Mouse (Mus musculus) lung, postnatal 0 days (tissue): ENCODE measurements around the gene Fstl1. TPM values are rescaled to one million over a fixed set of nuclear protein-coding genes. Genes with fewer than 3 reads are reported as not detected.

Experiments
- ATAC-seq: fragments of 200-750 bp; cut with Nextera tagmentation; 2 replicates; pipeline ENCODE4 v1.8.0; 2017; ENCODE audit warnings: moderate library complexity
- DNase-seq: peaks from one replicate; pipeline ENCODE4 v3.0.0-alpha.2; 2016; ENCODE audit warnings: low spot score
- H3K27ac ChIP-seq: fragments of 300-500 bp; sonication (generic); 2 replicates; pipeline ENCODE4 v1.5.1; 2014; ENCODE audit warnings: antibody characterized with exemption, mild to moderate bottlenecking, low read length, mixed read lengths
- H3K27me3 ChIP-seq: fragments of 300-500 bp; sonication (generic); replicated peaks from 2 replicates; pipeline ENCODE4 v1.6.1; 2014; ENCODE audit warnings: low read length, mixed read lengths; ENCODE audit not compliant: insufficient read depth
- H3K36me3 ChIP-seq: fragments of 300-500 bp; sonication (generic); 2 replicates; pipeline ENCODE4 v1.6.1; 2014; ENCODE audit warnings: low read length, mixed read lengths; ENCODE audit not compliant: insufficient read depth
- H3K4me1 ChIP-seq: fragments of 300-500 bp; sonication (generic); 2 replicates; pipeline ENCODE4 v1.6.1; 2014; ENCODE audit warnings: antibody characterized with exemption, low read depth, low read length, mixed read lengths; ENCODE audit not compliant: insufficient read depth
- H3K4me2 ChIP-seq: fragments of 300-500 bp; sonication (generic); replicated peaks from 2 replicates; pipeline ENCODE4 v1.6.1; 2014; ENCODE audit warnings: low read depth, mild to moderate bottlenecking, low read length, moderate library complexity, mixed read lengths
- H3K4me3 ChIP-seq: fragments of 300-500 bp; sonication (generic); 2 replicates; pipeline ENCODE4 v1.5.1; 2014; ENCODE audit warnings: low read depth, low read length
- H3K9ac ChIP-seq: fragments of 300-500 bp; sonication (generic); replicated peaks from 2 replicates; pipeline ENCODE4 v1.6.1; 2014; ENCODE audit warnings: low read depth, mild to moderate bottlenecking
- H3K9me3 ChIP-seq: fragments of 300-500 bp; sonication (generic); 2 replicates; pipeline ENCODE4 v1.6.1; 2016; ENCODE audit warnings: low read length, mixed read lengths
- CTCF ChIP-seq: IDR thresholded peaks from 2 replicates; pipeline ENCODE4 v1.5.1; 2016; ENCODE audit warnings: antibody characterized with exemption, mild to moderate bottlenecking
- EP300 ChIP-seq: IDR thresholded peaks from 2 replicates; pipeline ENCODE4 v1.6.1; 2016; ENCODE audit warnings: antibody characterized with exemption, mild to moderate bottlenecking, control low read depth
- WGBS: fragments of 180-500 bp; shearing (Covaris S2); extraction: QIAGEN DNeasy Blood & Tissue Kit; methylation state at CpG from one replicate; pipeline ENCODE4 v1.1.7; 2014; 5-methylcytosine and 5-hydroxymethylcytosine counted together
- polyA plus RNA-seq: library from polyadenylated mRNA; unstranded; fragments of >200 nt; fragmentation: Nextera tagmentation; extraction: Ambion mirVana; gene quantifications from 2 replicates; pipeline ENCODE4 v1.2.1, GENCODE M21; 2015

Fstl1 gene
- polyA plus RNA-seq, 1 experiment from 2014 or later: 305 TPM

- DNase-seq: peak; percentile 87
- H3K9me3 ChIP-seq: no peaks in the 10 kb centered on the region
- H3K4me1 ChIP-seq: peaks cover 12% of the 10 kb centered on the region
- peak; percentile 93 for ATAC-seq
- WGBS: 1% methylated on average over 73 of the region's 86 CpGs
- TF ChIP-seq CTCF (no peak), EP300 (no peak)
- H3K4me2 ChIP-seq: peak within 1 kb of the TSS; percentile 70
- peak within 1 kb of the TSS; percentile 96 for H3K4me3 ChIP-seq
- peak within 1 kb of the TSS; percentile 99 for H3K27ac ChIP-seq
- no peaks in the 10 kb centered on the region for H3K36me3 ChIP-seq
- no peaks in the 10 kb centered on the region for H3K27me3 ChIP-seq
- H3K9ac ChIP-seq: peak within 1 kb of the TSS; percentile 92
These were observed 91.3 kb downstream of the Fstl1 start, which contains the start of gene Lrrc58 for GRCm38 (mm10) chr16:37867791-37868505. Gene Lrrc58, plus strand, starts transcription at chr16:37868389.

GRCm38 (mm10) chr16:37868506-37869469, 92.1 kb downstream of the Fstl1 start:
- peak; percentile 26 for DNase-seq
- peaks cover 12% of the 10 kb centered on the region for H3K4me1 ChIP-seq
- H3K9me3 ChIP-seq: no peaks in the 10 kb centered on the region
- H3K27ac ChIP-seq: peak overlapping the region; percentile 99
- peak overlapping the region; percentile 96 for H3K4me3 ChIP-seq
- peak overlapping the region; percentile 92 for H3K9ac ChIP-seq
- H3K27me3 ChIP-seq: no peaks in the 10 kb centered on the region
- H3K4me2 ChIP-seq: peak overlapping the region; percentile 70
- peak; percentile 67 for ATAC-seq
- no peaks in the 10 kb centered on the region for H3K36me3 ChIP-seq
- WGBS: under 1% methylated on average over 48 of the region's 87 CpGs
- TF ChIP-seq CTCF (0 out of 2 replicates have a peak, but pooled peaks have one; percentile 7), EP300 (no peak)

GRCm38 (mm10) chr16:37869470-37870231, 93.0 kb downstream of the Fstl1 start:
- H3K36me3 ChIP-seq: no peaks in the 10 kb centered on the region
- H3K4me1 ChIP-seq: peaks cover 12% of the 10 kb centered on the region
- H3K9me3 ChIP-seq: no peaks in the 10 kb centered on the region
- H3K9ac ChIP-seq: peak overlapping the region; percentile 92
- H3K4me2 ChIP-seq: peak overlapping the region; percentile 70
- TF ChIP-seq CTCF: peak; percentile 35; the same call in 1 of the 2 replicates
- peak; percentile 78; the same call in 1 of the 2 replicates for TF ChIP-seq EP300
- ATAC-seq: no peak; the same call in 1 of the 2 replicates
- peak overlapping the region; percentile 96 for H3K4me3 ChIP-seq
- DNase-seq: peak; percentile 70
- no peaks in the 10 kb centered on the region for H3K27me3 ChIP-seq
- peak overlapping the region; percentile 99 for H3K27ac ChIP-seq
- WGBS: 5% methylated on average over 4 of the region's 4 CpGs

GRCm38 (mm10) chr16:37871112-37871715, 94.5 kb downstream of the Fstl1 start:
- whole genome bisulfite sequencing: 33% methylated on average over 4 of the region's 4 CpGs

GRCm38 (mm10) chr16:37874501-37875235, 98.0 kb downstream of the Fstl1 start:
- Histone ChIP-seq H3K4me3 (no peak overlapping the region), H3K27me3 (no peaks in the 10 kb centered on the region), H3K27ac (0 out of 2 replicates have a peak overlapping the region, but pooled peaks have one; percentile 11), H3K9me3 (no peaks in the 10 kb centered on the region), H3K36me3 (peaks cover 8% of the 10 kb centered on the region; the same call in 1 of the 2 replicates), H3K4me1 (peaks cover 17% of the 10 kb centered on the region), H3K9ac (no peak overlapping the region), H3K4me2 (no peak overlapping the region)
- ATAC-seq (peak; percentile 65), DNase-seq (peak; percentile 66)
- TF ChIP-seq CTCF: peak; percentile 1; the same call in 1 of the 2 replicates
- peak; percentile 76; the same call in 1 of the 2 replicates for TF ChIP-seq EP300
- 56% methylated on average over 4 of the region's 4 CpGs for WGBS

More at GRCm38 (mm10) chr16:37871112-37871715, 94.5 kb downstream of the Fstl1 start:
- peak; percentile 12; the same call in 1 of the 2 replicates for TF ChIP-seq EP300
- no peak for TF ChIP-seq CTCF
- Histone ChIP-seq H3K9ac (no peak overlapping the region), H3K27ac (peak overlapping the region; percentile 3; the same call in 1 of the 2 replicates), H3K4me1 (peaks cover 17% of the 10 kb centered on the region), H3K4me3 (no peak overlapping the region), H3K4me2 (peak overlapping the region; percentile 30; the same call in 1 of the 2 replicates), H3K27me3 (no peaks in the 10 kb centered on the region), H3K36me3 (no peaks in the 10 kb centered on the region), H3K9me3 (no peaks in the 10 kb centered on the region)
- DNase-seq (peak; percentile 40), ATAC-seq (no peak)
